Mouse (Mus musculus) left cerebral cortex, postnatal 4 days (tissue): ENCODE measurements around the gene Hoxb4. TPM values are rescaled to one million over a fixed set of nuclear protein-coding genes. Genes with fewer than 3 reads are reported as not detected.

Experiments used
- DNase-seq: peaks from one replicate; pipeline ENCODE4 v3.0.0-alpha.2; 2022
- intact Hi-C: fragments of 180-260 bp; cut with DNase I; formaldehyde crosslinking; loops from one replicate; pipeline ENCODE4 v1.15.1; 2025
- total RNA-seq, 2 experiments: library from RNA; stranded (reverse); gene quantifications; 2 replicates each; pipeline ENCODE4 v1.2.3; 2021

Hoxb4 gene
- total RNA-seq, 2 experiments from 2014 or later, result not detected

GRCm38 (mm10) chr11:96311520-96312417 lies 6.3 kb upstream of the Hoxb4 start:
- peak; percentile 62 for DNase-seq
- intact Hi-C loops, result loop anchor here (5.0 kb wide), 2 partner anchors 241 to 311 kb away; no protein-coding TSS in a partner anchor

GRCm38 (mm10) chr11:96313134-96313533 lies 4.9 kb upstream of the Hoxb4 start:
- intact Hi-C loops, result loop anchor here (5.0 kb wide), 2 partner anchors 239 to 309 kb away; no protein-coding TSS in a partner anchor
- no peak for DNase-seq

- intact Hi-C loops, result loop anchor here (5.0 kb wide), 2 partner anchors 238 to 308 kb away; no protein-coding TSS in a partner anchor
- DNase-seq, result no peak
These were observed 4.2 kb upstream of the Hoxb4 start for GRCm38 (mm10) chr11:96313806-96314428.

GRCm38 (mm10) chr11:96314671-96315343 lies 3.3 kb upstream of the Hoxb4 start:
- no peak for DNase-seq
- intact Hi-C loops, result loop anchor here (5.0 kb wide), 2 partner anchors 237 to 307 kb away; no protein-coding TSS in a partner anchor

- no peak for DNase-seq
- intact Hi-C loops, result no loop called here
These were observed 2.8 kb upstream of the Hoxb4 start for GRCm38 (mm10) chr11:96315344-96315681.

GRCm38 (mm10) chr11:96316696-96317607 lies 1.1 kb upstream of the Hoxb4 start:
- intact Hi-C loops, result no loop called here
- no peak for DNase-seq

GRCm38 (mm10) chr11:96318368-96319070 lies 452 bp downstream of the Hoxb4 start:
- DNase-seq, result no peak
- intact Hi-C loops, result no loop called here

GRCm38 (mm10) chr11:96319071-96319902 lies 1.2 kb downstream of the Hoxb4 start:
- DNase-seq, result no peak
- intact Hi-C loops, result no loop called here

- no peak for DNase-seq
- intact Hi-C loops, result no loop called here
These were observed 1.8 kb downstream of the Hoxb4 start for GRCm38 (mm10) chr11:96319910-96320309.

- intact Hi-C loops, result no loop called here
- no peak for DNase-seq
These were observed 2.6 kb downstream of the Hoxb4 start for GRCm38 (mm10) chr11:96320688-96321087.

GRCm38 (mm10) chr11:96321846-96322245 lies 3.8 kb downstream of the Hoxb4 start:
- DNase-seq, result no peak
- intact Hi-C loops, result no loop called here

- intact Hi-C loops, result no loop called here
- no peak for DNase-seq
These were observed 4.7 kb downstream of the Hoxb4 start for GRCm38 (mm10) chr11:96322738-96323137.

- no peak for DNase-seq
- intact Hi-C loops, result no loop called here
These were observed 5.1 kb downstream of the Hoxb4 start, which contains the start of gene Hoxb3 for GRCm38 (mm10) chr11:96323154-96323553. TSS of gene Hoxb3 (plus strand) at chr11:96323326.

- DNase-seq, result no peak
- intact Hi-C loops, result no loop called here
These were observed 6.1 kb downstream of the Hoxb4 start for GRCm38 (mm10) chr11:96324125-96324524.

- intact Hi-C loops, result no loop called here
These were observed 6.9 kb downstream of the Hoxb4 start for GRCm38 (mm10) chr11:96324965-96325364.

GRCm38 (mm10) chr11:96325747-96326212 lies 7.7 kb downstream of the Hoxb4 start:
- intact Hi-C loops, result no loop called here
- DNase-seq, result no peak

More at GRCm38 (mm10) chr11:96324965-96325364, 6.9 kb downstream of the Hoxb4 start:
- no peak for DNase-seq

- DNase-seq, result no peak
- intact Hi-C loops, result no loop called here
These were observed 8.6 kb downstream of the Hoxb4 start for GRCm38 (mm10) chr11:96326705-96327104.

- intact Hi-C loops, result no loop called here
- DNase-seq, result no peak
These were observed 9.1 kb downstream of the Hoxb4 start for GRCm38 (mm10) chr11:96327122-96327521.
